Mouse (Mus musculus): ENCODE data around the gene Sync. TPM values are rescaled to one million over a fixed set of nuclear protein-coding genes. Genes with fewer than 3 reads are reported as not detected.

Sync gene
- polyA plus RNA-seq (2015; fragmentation: Nextera tagmentation; extraction: Ambion mirVana), result 1.1 and 1.4 TPM in 2 replicates

DNA sequence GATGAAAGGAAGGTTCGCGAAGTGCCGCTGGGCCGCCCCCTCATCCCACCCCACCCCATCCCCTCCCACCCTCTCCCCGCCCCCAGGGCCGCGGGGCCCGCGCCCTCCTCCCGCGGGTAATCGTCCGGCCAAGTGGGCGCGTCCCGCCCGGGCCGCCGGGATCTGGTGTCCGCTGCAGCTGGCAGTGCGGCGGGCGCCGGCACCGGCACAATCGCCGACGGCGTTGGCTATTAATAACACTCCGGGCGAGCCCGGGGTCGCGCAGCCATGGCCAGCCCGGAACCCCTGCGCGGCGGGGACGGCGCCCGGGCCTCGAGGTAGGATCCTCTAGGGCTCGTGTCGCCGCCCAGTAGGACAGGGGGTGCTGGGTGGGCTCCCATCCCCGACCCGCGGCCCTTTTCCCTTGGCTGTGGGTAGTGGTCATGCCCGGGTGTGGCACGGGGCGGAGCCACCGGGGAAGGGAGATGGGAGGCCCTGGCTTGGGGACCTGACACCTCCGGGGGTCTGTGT, at the start of gene Sync:
Gene Sync, plus strand, starts transcription at position 146 of the 510 bp plus-strand sequence.
- Histone ChIP-seq H3K27me3 (peaks cover 28% of the 10 kb centered on the region), H3K4me1 (replicated peaks) (peaks cover 22% of the 10 kb centered on the region), H3K36me3 (no peaks in the 10 kb centered on the region), H3K27ac (no peak within 1 kb of the TSS; the same call in 1 of the 2 replicates), H3K4me3 (peak within 1 kb of the TSS; percentile 51), H3K9me3 (no peaks in the 10 kb centered on the region), H3K9ac (peak within 1 kb of the TSS; percentile 75), H3K4me2 (peak within 1 kb of the TSS; percentile 88)
- 0 out of 2 replicates have a peak, but pooled peaks have one; percentile 63 for ATAC-seq (ENCODE audit: low FRiP score)
- under 1% methylated on average over 37 of the region's 53 CpGs for WGBS

DNA sequence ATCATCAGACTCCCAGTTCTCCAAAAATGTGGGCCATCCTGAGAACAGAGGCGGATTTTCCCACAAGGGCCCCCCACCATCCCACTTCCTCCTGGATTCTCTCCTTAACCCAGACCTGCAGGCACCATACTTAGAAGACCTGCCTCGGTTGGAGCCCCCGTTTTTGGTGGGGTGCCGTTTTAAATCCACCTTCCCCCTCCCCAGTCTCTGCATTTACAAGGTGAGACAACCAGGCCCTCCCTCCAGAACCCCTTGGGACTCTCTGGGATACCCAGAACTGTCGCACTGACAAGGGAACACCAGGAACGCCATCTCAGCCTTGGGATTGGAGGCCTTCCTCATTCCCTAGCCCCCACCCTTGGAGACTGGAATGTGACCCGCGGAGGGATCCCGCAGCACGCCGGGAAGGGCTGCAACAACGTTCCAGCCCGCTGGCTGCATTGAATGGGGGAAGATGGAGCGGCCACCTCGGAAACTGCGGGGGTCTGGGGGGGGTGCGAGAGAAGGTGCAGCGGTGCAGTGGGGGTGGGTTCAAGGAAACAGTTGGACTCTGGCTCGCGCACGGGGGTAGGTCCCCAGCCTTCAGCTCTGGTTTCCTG, 49.5 kb upstream of the Sync start:
- Histone ChIP-seq H3K9ac (peak overlapping the region; percentile 80), H3K4me3 (peak overlapping the region; percentile 75), H3K4me2 (peak overlapping the region; percentile 86), H3K9me3 (no peaks in the 10 kb centered on the region), H3K4me1 (replicated peaks) (peaks cover 50% of the 10 kb centered on the region), H3K27me3 (0 out of 2 replicates have a peak, but pooled peaks cover 11% of the 10 kb centered on the region), H3K36me3 (no peaks in the 10 kb centered on the region), H3K27ac (0 out of 2 replicates have a peak overlapping the region, but pooled peaks have one; percentile 12)
- WGBS, result 6% methylated on average over 21 of the region's 21 CpGs
- peak; percentile 14; the same call in 1 of the 2 replicates for ATAC-seq (ENCODE audit: low FRiP score)

DNA sequence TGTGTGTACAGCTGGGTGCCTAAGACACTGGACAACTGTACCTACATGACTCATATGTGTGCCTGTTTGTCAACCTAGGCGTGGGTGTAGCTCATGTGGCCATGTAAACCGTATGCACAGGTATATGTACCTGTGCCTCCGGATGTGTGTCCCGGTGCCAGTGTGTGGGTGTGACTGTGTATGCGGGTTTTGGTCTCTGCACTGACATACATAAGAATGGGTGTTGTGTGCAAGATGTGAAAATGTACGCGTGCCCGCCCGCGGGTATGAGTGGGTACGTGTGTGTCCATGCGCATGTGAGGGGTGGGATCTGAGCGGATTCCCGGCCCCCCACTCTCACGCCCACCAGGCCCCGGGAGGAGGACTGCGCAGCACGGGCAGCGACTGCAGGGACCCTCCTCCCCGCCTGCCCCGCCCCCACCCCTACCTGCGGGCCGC, 48.8 kb upstream of the Sync start:
- Histone ChIP-seq H3K4me3 (peak overlapping the region; percentile 75), H3K9me3 (no peaks in the 10 kb centered on the region), H3K27me3 (0 out of 2 replicates have a peak, but pooled peaks cover 11% of the 10 kb centered on the region), H3K36me3 (no peaks in the 10 kb centered on the region), H3K4me2 (peak overlapping the region; percentile 86), H3K27ac (peak overlapping the region; percentile 79), H3K4me1 (replicated peaks) (peaks cover 50% of the 10 kb centered on the region), H3K9ac (peak overlapping the region; percentile 80)
- under 1% methylated on average over 21 of the region's 23 CpGs for WGBS
- peak; percentile 70 for ATAC-seq (ENCODE audit: low FRiP score)

DNA sequence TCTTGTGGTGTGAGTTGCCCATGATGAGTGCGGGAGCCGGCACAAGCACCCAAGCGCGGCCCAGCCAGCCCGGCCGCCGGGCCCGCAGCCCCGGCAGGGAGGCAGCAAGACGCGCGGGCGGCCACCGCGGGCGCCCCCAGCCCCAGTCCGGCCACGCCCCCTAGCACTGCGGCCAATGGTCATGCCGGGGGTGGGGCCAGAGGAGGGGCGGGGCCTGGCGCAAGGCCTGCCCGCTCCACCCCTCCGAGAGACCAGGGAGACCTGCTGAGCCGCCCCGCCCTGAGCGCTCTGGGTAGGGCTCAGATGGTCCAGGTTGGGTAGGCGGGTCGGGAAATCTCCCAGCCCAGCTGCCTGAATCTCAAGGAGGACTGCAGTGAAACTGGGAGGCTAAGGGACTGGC, 48.3 kb upstream of the Sync start:
- peak overlapping the region; percentile 80 for H3K9ac ChIP-seq
- peak; percentile 81 for ATAC-seq (ENCODE audit: low FRiP score)
- H3K4me3 ChIP-seq, result peak overlapping the region; percentile 75
- H3K36me3 ChIP-seq, result no peaks in the 10 kb centered on the region
- peaks cover 50% of the 10 kb centered on the region for H3K4me1 ChIP-seq (replicated peaks)
- no peaks in the 10 kb centered on the region for H3K9me3 ChIP-seq
- peak overlapping the region; percentile 79 for H3K27ac ChIP-seq
- H3K4me2 ChIP-seq, result peak overlapping the region; percentile 86
- under 1% methylated on average over 28 of the region's 29 CpGs for WGBS
- 0 out of 2 replicates have a peak, but pooled peaks cover 11% of the 10 kb centered on the region for H3K27me3 ChIP-seq

DNA sequence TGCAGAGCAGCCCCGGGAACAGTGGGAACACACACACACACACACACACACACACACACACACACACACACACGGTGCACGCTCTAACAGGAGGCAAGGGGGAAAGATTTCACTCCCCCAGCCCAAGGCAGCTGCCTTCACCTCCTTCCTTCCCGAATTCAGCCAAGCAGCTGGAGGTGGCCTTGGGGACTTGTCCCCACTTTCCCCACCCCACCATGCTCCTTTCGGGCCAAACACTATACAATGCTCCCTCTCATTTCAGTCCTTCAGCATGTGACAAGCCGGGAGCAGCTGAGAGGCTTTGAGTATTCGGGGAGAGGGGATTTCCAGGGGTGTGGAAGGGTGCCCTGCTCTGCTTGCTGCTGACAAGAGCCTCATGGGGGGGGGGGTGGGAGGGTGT, 45.5 kb upstream of the Sync start:
- Histone ChIP-seq H3K4me1 (replicated peaks) (peaks cover 53% of the 10 kb centered on the region), H3K9me3 (no peaks in the 10 kb centered on the region), H3K4me2 (no peak overlapping the region), H3K27me3 (peaks cover 36% of the 10 kb centered on the region), H3K4me3 (no peak overlapping the region), H3K27ac (peak overlapping the region; percentile 58), H3K9ac (no peak overlapping the region), H3K36me3 (no peaks in the 10 kb centered on the region)
- ATAC-seq (ENCODE audit: low FRiP score), result no peak
- WGBS, result 14% methylated on average over 7 of the region's 7 CpGs

DNA sequence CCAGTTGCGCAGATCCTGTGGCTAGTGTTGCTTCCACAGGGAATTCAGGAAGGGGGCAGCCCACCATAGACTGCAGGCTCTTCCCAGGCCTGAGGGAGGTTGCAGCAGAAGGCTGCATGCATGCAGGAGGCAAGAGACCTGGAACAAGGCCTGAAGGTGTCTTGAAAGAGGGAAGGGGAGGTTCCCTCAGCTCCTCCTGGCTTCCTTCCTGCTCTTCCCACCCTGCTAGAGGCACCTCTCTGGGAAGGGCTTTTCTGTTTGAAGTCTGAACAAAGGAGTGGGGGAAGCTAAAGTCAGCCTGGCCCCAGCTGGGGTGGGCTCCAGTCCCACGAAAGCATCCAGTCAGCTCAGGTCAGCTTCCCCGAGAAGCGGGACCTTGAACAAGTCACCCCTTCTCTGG, 45.1 kb upstream of the Sync start:
- H3K4me3 ChIP-seq, result no peak overlapping the region
- no peak overlapping the region for H3K4me2 ChIP-seq
- H3K27ac ChIP-seq, result peak overlapping the region; percentile 58
- no peak for ATAC-seq (ENCODE audit: low FRiP score)
- H3K4me1 ChIP-seq (replicated peaks), result peaks cover 49% of the 10 kb centered on the region
- H3K36me3 ChIP-seq, result no peaks in the 10 kb centered on the region
- peaks cover 40% of the 10 kb centered on the region for H3K27me3 ChIP-seq
- 25% methylated on average over 4 of the region's 4 CpGs for WGBS
- no peaks in the 10 kb centered on the region for H3K9me3 ChIP-seq
- H3K9ac ChIP-seq, result 0 out of 2 replicates have a peak overlapping the region, but pooled peaks have one; percentile 2

DNA sequence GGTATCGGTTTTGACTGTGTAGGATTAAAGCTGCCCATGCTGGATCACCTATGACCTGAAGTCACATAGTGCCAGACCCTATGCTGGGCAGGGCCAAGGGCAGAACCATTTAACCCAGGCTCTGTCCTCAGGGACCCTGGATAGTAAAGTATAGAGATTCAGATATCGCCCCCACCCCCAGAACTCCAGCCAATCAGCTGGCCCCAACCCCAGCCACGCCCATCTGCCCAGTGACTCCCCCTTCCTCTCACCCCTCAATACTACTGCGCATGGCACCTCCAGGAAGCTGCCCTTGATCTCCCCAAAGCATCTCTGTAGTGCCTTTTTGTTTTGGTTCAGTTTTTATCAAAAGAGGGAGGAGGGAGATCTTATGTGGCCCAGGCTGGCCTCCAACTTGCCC, 44.7 kb upstream of the Sync start:
- Histone ChIP-seq H3K36me3 (no peaks in the 10 kb centered on the region), H3K27ac (peak overlapping the region; percentile 58; the same call in 1 of the 2 replicates), H3K4me3 (no peak overlapping the region), H3K27me3 (peaks cover 45% of the 10 kb centered on the region), H3K4me2 (no peak overlapping the region), H3K4me1 (replicated peaks) (peaks cover 46% of the 10 kb centered on the region), H3K9me3 (no peaks in the 10 kb centered on the region), H3K9ac (0 out of 2 replicates have a peak overlapping the region, but pooled peaks have one; percentile 2)
- ATAC-seq (ENCODE audit: low FRiP score), result no peak
- 21% methylated on average over 4 of the region's 4 CpGs for WGBS

DNA sequence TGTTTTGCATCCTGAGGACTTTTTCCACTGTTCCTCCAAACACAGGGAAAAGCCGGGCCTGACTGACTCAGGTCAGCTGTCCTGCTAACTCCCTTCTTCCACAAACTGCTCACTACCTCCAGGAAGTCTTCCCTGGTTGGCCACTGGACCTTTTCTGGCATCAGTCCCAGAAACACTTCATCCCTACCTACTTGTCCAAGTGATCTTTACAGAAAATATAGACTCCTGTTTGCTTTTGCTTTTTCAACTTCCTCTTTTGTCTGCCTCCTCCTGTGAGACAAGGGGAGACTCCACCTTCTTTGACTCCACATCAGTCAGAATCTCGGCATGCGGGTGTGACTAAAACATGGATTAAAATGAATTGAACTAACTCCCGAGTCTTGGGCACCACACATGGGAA, 42.6 kb upstream of the Sync start:
- 59% methylated on average over 4 of the region's 4 CpGs for WGBS
- ATAC-seq (ENCODE audit: low FRiP score), result no peak
- no peak overlapping the region for H3K4me2 ChIP-seq
- H3K4me1 ChIP-seq (replicated peaks), result peaks cover 47% of the 10 kb centered on the region
- H3K9me3 ChIP-seq, result no peaks in the 10 kb centered on the region
- no peak overlapping the region for H3K27ac ChIP-seq
- H3K9ac ChIP-seq, result no peak overlapping the region
- no peaks in the 10 kb centered on the region for H3K36me3 ChIP-seq
- peaks cover 64% of the 10 kb centered on the region for H3K27me3 ChIP-seq
- H3K4me3 ChIP-seq, result no peak overlapping the region

DNA sequence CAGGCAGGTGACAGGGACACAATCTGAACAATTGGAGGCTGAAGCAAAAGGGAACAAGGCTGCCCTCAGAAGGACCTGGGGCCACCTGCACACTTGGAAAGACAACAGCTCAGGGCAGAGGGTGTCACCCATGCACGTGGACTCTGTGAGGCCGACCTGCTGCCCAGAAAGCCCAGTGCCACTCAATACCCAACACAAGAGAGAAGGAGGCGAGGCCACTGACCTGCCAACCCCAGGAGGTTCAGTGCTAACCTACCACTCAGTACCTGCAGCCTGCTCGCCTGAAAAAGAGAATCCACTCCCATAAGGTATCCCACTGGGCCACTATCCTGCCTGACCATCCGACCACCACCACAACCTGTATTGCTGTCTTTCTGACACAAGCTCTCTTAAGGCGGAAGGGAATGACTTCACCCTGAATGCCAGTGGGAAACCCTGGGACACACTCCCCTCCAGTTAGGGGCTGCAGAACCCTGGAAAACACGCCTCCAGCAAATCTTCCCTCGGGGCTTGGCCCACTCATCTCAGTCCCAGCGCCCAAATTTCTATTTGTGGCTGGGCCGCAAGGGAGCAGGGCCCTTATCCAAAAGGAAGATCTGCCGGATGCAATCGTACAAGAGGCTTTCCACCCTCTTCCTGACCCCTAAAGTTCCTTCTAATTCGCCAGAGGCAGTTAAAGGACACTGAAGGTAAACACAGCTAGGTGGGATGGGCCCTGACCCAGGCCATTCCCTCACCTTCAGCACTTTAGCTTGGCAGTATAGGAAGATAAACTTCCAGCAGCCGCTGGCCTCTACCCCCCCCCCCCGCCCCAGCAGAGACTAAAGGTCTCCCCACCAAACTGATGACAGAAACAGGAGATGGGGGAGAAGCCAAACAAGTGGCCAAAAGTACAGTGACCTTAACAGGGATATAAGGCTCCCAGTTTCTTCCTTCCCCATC, 40.8 kb upstream of the Sync start:
- 48% methylated on average over 15 of the region's 15 CpGs for WGBS
- H3K27ac ChIP-seq, result no peak overlapping the region
- ATAC-seq (ENCODE audit: low FRiP score), result no peak
- H3K4me2 ChIP-seq, result no peak overlapping the region
- no peaks in the 10 kb centered on the region for H3K9me3 ChIP-seq
- no peaks in the 10 kb centered on the region for H3K36me3 ChIP-seq
- H3K4me3 ChIP-seq, result no peak overlapping the region
- peaks cover 55% of the 10 kb centered on the region for H3K4me1 ChIP-seq (replicated peaks)
- peaks cover 72% of the 10 kb centered on the region for H3K27me3 ChIP-seq
- H3K9ac ChIP-seq, result no peak overlapping the region

DNA sequence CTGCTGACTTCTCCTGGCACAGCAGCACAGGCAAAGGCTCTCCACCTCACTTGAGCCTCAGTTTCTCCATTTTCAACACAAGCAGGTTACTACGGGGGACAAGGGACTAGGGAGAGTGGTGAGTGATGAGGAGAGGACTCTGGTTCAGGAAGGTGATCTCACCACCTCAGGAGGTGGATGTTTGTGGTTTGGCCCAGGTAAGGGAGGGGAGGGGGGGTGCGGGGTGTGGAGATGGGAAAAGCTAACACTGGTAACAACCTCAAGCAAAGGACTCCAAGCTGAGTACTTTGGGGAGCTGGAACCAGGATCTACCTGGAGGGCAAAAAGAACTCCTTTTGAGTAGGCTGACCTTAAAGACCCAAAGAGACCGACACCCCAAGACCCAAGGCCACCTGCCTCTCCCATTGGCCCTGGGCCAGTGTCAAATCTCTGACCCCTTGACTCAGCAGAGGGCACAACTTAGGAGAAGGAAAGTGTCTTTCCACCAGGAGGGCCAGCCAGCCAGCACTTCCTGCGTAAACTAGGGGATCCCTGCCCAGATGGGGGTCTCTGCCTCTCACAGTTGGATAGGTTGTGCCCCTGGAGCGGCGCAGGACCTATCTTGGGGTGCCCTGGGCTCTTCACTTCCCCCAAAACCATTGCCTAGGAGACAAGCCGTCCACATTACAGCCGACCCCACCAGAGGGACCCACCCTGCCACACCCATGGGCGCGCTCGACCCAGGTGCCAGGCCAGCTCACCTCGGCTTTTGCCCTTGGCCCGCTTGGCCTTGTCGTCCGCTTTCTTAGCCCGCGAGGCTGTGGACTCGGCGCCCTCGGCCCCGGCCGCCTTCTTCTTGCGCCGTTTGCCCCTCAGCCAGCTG, 39.8 kb upstream of the Sync start:
- peaks cover 47% of the 10 kb centered on the region for H3K4me1 ChIP-seq (replicated peaks)
- no peak for ATAC-seq (ENCODE audit: low FRiP score)
- H3K4me2 ChIP-seq, result peak overlapping the region; percentile 92
- 9% methylated on average over 24 of the region's 24 CpGs for WGBS
- peaks cover 82% of the 10 kb centered on the region for H3K27me3 ChIP-seq
- H3K4me3 ChIP-seq, result peak overlapping the region; percentile 56
- no peaks in the 10 kb centered on the region for H3K36me3 ChIP-seq
- no peaks in the 10 kb centered on the region for H3K9me3 ChIP-seq
- no peak overlapping the region for H3K27ac ChIP-seq
- peak overlapping the region; percentile 77 for H3K9ac ChIP-seq

DNA sequence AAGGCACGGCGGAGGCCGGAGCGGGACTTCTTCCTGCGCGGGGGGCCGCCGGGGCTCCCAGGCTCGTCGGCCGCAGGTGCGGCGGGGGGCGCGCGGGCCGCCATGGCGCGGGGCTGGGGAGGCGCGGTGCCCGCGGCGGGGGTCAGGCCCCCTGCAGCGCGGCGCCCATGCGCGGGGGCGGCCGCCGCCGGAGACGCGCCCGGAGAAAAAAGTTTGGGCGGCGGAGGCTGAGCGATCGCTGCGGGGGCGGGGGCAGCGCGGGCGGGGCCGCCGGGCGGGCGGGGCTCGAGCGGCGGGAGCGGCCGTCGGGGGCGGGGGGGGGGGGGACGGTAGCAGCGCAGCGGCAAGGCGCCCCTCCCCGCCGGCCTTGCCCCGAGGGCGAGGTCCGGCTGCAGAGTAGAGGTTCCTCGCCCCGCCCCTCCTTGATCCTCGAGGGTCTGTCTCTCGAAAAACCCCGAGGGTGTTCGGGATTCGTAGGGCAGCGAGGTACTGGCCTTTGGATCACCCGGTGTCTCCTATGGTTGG, 39.1 kb upstream of the Sync start:
- Histone ChIP-seq H3K27me3 (peaks cover 87% of the 10 kb centered on the region), H3K9ac (peak overlapping the region; percentile 77), H3K4me1 (replicated peaks) (peaks cover 44% of the 10 kb centered on the region), H3K27ac (no peak overlapping the region), H3K4me2 (peak overlapping the region; percentile 92), H3K4me3 (peak overlapping the region; percentile 56), H3K36me3 (no peaks in the 10 kb centered on the region), H3K9me3 (no peaks in the 10 kb centered on the region)
- ATAC-seq (ENCODE audit: low FRiP score), result no peak
- WGBS, result under 1% methylated on average over 44 of the region's 74 CpGs
